Mouse (Mus musculus): ENCODE results near the gene Rps3a1. TPM values are rescaled to one million over a fixed set of nuclear protein-coding genes. Genes with fewer than 3 reads are reported as not detected.

Rps3a1 gene
- total RNA-seq (2021) = 100 to 1,000 TPM; 866 to 886 TPM
- long read RNA-seq, experiment 1, transcript Rps3a1-201 (6 exons, 977 nt) = major isoform, 648 of 932 reads
- long read RNA-seq, experiment 1, partial matches to known transcripts = 278 of 932 reads
- long read RNA-seq, experiment 1, other reads (novel, unspliced or antisense) = 6 of 932 reads
- long read RNA-seq, experiment 2, transcript Rps3a1-201 (6 exons, 977 nt) = major isoform, 349 of 415 reads
- long read RNA-seq, experiment 2, partial matches to known transcripts = 66 of 415 reads
- long read RNA-seq, experiment 2, other reads (novel, unspliced or antisense) = 0 of 415 reads

DNA sequence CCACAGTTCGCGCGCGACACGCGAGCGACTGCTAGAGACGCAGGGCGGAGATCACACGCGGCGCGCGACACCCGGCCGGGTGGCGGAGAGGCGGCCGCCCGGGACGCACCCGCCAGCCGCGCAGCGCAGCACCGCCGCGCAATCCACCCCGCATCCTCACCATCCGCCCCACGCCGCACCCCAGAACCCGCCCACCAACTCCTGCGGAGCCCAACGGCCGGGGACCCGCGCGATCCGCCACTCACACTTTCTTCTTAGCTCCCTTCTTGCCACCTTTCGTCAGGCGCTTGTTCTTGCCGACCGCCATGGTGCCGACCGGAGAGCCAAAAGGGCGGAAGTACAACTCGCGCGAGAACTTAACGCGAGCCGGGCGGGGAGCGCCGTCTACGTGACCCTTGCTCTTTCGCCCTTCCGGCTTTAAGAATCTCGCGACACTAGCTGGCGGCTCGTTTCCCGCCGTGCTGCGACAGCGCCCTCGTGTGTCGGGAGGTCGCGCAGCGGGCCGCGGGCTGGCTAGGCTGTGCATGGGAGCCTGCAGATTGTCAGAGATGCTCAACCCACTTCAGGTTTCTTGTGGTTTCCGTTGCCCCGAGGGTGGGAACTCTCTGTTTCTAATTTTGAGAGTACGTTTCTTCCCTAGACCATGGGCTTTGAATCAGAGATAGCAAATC, at the start of gene Rps3a1:
TSS of gene Rps3a1 (minus strand) at position 440 of the 671 bp plus-strand sequence.
- DNase-seq = peak; percentile 100

DNA sequence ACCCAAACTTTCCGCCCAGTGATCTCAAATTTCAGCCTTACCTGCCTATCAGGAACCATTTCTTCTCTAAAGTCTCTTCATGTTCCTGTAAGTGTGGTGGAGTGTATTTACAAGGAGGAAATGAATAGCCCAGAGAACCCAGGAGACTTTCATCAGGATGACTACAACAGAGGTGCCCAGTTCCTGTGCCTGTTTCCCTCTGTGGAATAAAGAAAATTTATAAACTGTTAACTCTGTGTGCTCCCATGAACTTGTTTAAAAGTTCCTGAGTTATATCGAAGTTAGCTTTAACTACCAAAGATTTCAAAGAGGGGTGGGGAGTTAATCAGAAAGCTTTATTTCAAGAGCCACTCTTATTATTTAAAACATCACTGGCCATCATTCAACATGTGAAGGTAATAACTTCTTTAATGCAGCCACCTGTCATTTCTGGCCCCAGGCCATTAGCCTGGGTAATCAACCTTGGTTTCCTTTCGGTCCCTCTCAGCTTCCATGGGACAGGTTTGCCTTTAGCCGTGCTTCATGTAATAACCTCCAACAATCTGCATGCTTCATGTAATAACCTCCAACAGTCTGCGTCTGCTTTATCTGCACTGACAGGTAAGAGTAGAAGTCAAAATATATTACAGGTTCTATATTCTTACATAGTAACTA, 45.4 kb upstream of the Rps3a1 start:
- DNase-seq = no peak

DNA sequence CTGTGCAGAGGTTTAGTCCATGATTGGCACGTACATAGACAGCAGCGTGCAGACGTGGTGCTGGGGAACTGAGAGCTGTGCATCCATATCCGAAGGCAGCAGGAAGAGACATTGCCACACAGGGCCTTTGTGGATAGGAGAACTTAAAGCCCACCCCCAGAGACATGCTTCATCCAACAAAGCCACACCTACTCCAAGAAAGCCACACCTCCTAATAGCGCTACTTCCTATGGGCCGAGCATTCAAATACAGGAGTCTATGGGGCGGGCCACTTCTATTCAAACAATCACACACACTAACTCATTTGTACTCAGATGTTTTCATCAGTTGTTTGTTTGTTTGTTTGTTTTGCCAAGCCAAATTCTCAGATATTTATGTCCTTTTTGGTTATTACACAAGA, 42.0 kb upstream of the Rps3a1 start:
- no peak for DNase-seq

DNA sequence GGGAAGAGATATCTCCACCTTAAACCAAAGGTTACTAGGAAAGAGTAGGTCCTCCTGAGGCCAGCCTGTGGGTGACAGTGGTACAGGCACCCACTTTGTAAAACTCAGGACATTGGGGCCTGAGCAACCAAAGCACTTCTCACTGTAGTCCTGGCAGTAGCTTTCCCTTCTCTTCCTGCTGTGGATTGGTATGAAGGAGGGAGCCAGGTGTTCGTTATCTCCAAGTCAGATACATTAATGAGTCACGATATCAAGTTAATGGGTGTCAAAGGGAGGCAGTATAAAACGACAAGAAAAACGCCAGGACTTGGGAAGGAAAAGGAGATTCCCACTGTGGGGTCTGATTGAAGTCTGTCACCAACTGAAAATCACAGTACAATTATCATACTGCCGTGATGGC, 38.6 kb upstream of the Rps3a1 start:
- no peak for DNase-seq

GRCm38 (mm10) chr3:86179714-86180113, 37.2 kb upstream of the Rps3a1 start:
- no peak for DNase-seq

DNA sequence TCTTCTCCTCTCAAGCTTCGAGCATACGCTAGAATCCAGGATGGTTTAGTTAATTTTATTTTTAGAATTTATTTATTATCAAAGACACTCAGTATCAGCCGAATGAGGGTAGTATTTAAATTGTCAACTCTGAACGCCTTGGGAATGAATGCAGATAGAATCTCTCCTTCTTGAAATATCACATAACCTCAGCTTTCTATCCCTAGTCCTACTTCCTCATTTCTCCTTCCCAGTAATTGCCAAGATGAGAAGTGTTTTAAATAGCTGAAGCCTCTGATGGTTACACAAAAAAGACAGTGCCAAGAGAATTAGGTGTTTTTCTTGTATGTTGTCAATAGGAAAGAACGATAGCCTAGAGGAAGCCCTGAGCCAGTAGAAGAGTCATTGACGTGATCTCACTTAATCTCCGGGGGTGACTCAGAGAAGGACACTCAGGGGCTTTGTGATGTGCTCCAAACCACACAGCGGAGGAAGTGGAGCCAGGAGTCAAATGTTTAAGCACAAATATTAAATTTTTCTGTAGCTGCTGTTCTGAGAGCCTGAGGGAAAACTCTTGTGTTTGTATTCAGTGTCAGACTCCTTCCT, 26.4 kb upstream of the Rps3a1 start:
- no peak for DNase-seq

GRCm38 (mm10) chr3:86149521-86149920, 7.0 kb upstream of the Rps3a1 start:
- DNase-seq = no peak

- no peak for DNase-seq
Measured at GRCm38 (mm10) chr3:86149063-86149462, 6.6 kb upstream of the Rps3a1 start.

DNA sequence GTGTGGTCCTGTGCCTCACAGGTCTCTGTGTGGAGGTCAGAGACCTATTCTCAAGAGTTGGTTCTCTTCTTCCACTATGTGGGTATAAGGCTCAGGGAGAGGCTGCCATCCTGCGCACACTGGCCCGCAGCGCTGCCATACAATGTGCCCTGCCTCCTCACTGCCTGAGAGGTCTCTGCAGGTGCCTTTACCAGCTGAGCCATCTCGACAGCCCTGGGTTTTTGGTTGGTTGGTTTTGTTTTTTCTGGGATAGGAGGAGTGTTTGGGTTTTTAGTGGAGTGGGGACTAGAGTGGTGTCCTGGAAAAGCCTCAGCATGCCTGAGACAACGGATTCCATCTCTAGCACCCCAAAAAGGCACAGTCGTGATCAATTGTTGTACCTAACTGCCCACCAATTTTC, 841 bp upstream of the Rps3a1 start:
- no peak for DNase-seq

DNA sequence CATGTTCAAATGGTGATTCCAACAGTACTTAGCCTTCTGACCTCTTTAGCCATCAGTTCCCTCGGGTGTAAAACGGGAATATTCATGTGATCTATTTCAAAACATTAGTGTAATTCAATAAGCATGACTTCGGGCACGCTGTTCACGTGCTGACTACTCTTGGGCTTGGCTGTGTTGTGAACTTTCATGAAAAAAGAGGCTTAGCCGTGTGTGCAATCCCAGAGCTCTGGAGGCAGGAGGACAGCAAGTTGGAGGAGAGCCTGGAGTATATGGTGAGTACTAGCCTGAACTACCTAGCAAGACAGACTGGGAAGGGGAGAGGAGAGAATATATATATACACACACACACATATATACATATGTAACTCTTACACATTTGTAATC, 424 bp upstream of the Rps3a1 start:
- no peak for DNase-seq

GRCm38 (mm10) chr3:86141886-86142262, 628 bp downstream of the Rps3a1 start:
- DNase-seq = peak; percentile 45

- DNase-seq = peak; percentile 17
Measured at GRCm38 (mm10) chr3:86141366-86141765, 1.1 kb downstream of the Rps3a1 start.

GRCm38 (mm10) chr3:86139660-86140059, 2.8 kb downstream of the Rps3a1 start:
- no peak for DNase-seq

GRCm38 (mm10) chr3:86136936-86137574, 5.4 kb downstream of the Rps3a1 start:
- DNase-seq = no peak

- DNase-seq = no peak
Measured at GRCm38 (mm10) chr3:86135886-86136563, 6.5 kb downstream of the Rps3a1 start.

- DNase-seq = no peak
Measured at GRCm38 (mm10) chr3:86134939-86135638, 7.4 kb downstream of the Rps3a1 start.

- DNase-seq = peak; percentile 83
Measured at GRCm38 (mm10) chr3:86129757-86130156, 12.7 kb downstream of the Rps3a1 start.

GRCm38 (mm10) chr3:86123251-86123746, 19.2 kb downstream of the Rps3a1 start:
- no peak for DNase-seq

- DNase-seq = no peak
Measured at GRCm38 (mm10) chr3:86122156-86122555, 20.3 kb downstream of the Rps3a1 start.

- DNase-seq = no peak
Measured at GRCm38 (mm10) chr3:86119237-86119932, 23.1 kb downstream of the Rps3a1 start.

DNA sequence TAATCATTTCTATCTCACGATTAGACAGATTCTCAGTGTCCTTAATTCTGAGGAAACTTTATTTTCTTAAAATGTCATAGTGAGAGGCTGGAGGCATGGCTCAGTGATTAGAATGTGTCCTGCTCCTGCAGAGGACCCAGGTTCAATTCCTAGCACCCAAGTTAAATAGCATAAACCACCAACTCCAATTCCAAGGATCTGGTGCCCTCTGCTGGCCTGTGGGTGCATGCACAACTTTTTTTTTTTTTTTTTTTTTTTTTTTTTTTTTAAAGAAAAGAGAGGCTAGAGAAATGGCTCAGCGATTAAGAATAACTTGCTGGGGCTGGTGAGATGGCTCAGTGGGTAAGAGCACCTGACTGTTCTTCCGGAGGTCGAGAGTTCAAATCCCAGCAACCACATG, 25.6 kb downstream of the Rps3a1 start:
- no peak for DNase-seq
